Mouse (Mus musculus) left cerebral cortex, adult 18-20 months (tissue): ENCODE data around the gene Il23a. TPM values are rescaled to one million over a fixed set of nuclear protein-coding genes. Genes with fewer than 3 reads are reported as not detected.
A peak's percentile ranks its signal among the peaks of the same experiment; 100 is the strongest.
"Not testable (repeated sequence)": the region's sequence is repeated elsewhere in the genome, so short reads cannot be mapped to it uniquely, and the experiment has no call there.

Experiments used
- DNase-seq, 2 experiments: peaks; one replicate each; pipeline ENCODE4 v3.0.0; 2021 to 2022; ENCODE audit warnings: low spot score in 2 of 2, mixed read lengths in 1 of 2
- total RNA-seq, 2 experiments: library from RNA; stranded (reverse); gene quantifications; 2 replicates each; pipeline ENCODE4 v1.2.3; 2021

The Il23a gene
- total RNA-seq, 2 experiments from 2014 or later, result not detected

- DNase-seq, result no peak
Observed at GRCm38 (mm10) chr10:128269206-128269910, 29.2 kb downstream of the Il23a start.

GRCm38 (mm10) chr10:128268371-128268770 is 30.2 kb downstream of the Il23a start, which contains the start of gene Apof:
Apof (plus strand) TSS chr10:128268671.
- no peak for DNase-seq

- DNase-seq, result peak in 1 of 2 experiments; percentile 27
Observed at GRCm38 (mm10) chr10:128263393-128264310, 34.9 kb downstream of the Il23a start.

GRCm38 (mm10) chr10:128262300-128262699 is 36.3 kb downstream of the Il23a start:
- DNase-seq, result no peak

- DNase-seq, result not testable (repeated sequence)
Observed at GRCm38 (mm10) chr10:128260376-128260775, 38.2 kb downstream of the Il23a start.

DNA sequence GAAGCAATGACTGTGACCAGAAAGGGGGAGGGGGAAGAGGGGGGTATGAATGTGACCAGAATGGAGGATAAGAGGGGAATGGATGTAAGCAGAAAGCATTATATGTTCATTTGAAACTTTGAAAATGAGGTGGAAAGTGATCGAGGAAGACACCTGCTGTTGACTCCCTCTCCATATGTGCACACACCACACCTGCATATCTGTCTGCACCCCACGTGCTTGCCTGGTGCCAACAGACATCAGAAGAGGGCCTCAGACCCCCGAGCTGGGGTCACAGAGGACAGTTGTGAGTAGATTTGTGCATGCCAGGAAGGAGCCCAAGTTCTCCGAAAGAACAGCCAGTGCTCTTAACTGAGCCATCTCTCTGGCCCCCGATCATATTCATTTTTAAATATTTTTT is 38.6 kb downstream of the Il23a start:
- DNase-seq, result no peak

DNA sequence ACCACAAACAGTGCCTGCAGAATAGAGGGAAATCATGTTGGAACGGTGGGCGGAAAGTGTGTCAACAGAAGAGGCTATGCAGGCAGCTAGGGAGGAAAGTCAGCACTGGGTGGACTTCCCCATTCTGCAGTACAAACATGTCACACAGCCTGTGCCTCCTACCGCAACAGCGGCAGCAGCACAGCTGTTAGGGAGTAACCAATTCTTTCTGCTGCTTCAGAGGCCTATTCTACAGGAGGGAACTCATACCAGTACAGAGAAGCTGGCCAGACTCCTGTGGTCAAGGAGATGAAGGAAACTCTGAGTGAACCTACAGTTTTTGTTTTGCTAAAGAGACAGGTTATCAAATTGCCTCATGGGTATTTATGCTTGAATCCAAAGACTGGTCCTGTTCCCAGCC is 39.6 kb downstream of the Il23a start:
- no peak for DNase-seq

- DNase-seq, result peak; percentile 15 to 21
Observed at GRCm38 (mm10) chr10:128256328-128256727, 42.2 kb downstream of the Il23a start.

- no peak for DNase-seq
Observed at GRCm38 (mm10) chr10:128255925-128256324, 42.6 kb downstream of the Il23a start.

DNA sequence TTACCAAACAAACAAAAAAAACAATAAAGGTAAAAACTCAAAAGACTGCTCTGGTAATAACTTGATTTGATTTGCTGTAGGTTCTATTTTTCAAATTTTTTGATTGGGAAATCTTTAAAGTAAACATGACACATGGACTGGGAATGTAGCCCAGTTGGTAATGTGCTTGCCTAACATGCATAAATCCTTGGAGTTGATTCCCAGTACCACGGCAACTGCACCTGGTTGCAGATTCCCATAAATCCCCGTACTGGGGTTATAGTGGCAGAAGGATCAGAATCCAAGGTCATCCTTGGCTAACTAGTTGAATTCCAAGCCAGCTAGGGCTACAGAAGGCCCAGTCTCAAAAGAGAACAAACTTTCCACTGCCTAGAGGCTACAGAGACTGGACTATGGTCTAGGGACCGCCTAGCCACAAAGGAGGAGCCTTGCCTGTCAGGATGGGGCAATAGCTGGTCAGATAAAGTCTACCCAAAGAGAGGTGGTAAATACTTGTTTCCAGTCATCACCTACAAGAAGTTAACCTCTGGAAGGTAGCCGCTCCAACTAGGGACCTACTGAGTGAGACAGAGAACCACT is 44.8 kb downstream of the Il23a start, which contains the start of gene Apon:
Gene Apon (plus strand): TSS at position 420 of the 579 bp plus-strand sequence.
- no peak for DNase-seq

- no peak for DNase-seq
Observed at GRCm38 (mm10) chr10:128250565-128250964, 48.0 kb downstream of the Il23a start.

- no peak for DNase-seq
Observed at GRCm38 (mm10) chr10:128247020-128247732, 51.4 kb downstream of the Il23a start.

Other genes starting within 250 kb of the Il23a start
- gene Ptges3, start 239.8 kb downstream of the Il23a start, total RNA-seq, result 100 to 1,000 TPM; 137 to 142 TPM
- gene Atp5b, start 215.5 kb downstream of the Il23a start, total RNA-seq, result 1,000 to 10,000 TPM; 1,718 to 1,797 TPM
- gene Baz2a, start 207.2 kb downstream of the Il23a start, total RNA-seq, result 10 to 100 TPM; 40.3 to 40.4 TPM
- gene Rbms2, start 118.5 kb downstream of the Il23a start, total RNA-seq, result 10 to 100 TPM; 14.9 to 15.4 TPM
- 10 to 100 TPM; 33.0 to 39.9 TPM for gene Gls2, start 104.3 kb downstream of the Il23a start, total RNA-seq
- gene Spryd4, start 86.9 kb downstream of the Il23a start, total RNA-seq, result 10 to 100 TPM; 10.4 to 10.8 TPM
- not detected for gene Mip, start 72.9 kb downstream of the Il23a start, total RNA-seq
- 1 to 10 TPM; 7.0 to 9.2 TPM for gene Timeless, start 66.7 kb downstream of the Il23a start, total RNA-seq
- gene Apon, start 44.7 kb downstream of the Il23a start, total RNA-seq, result not detected
- not detected for gene Apof, start 30.1 kb downstream of the Il23a start, total RNA-seq
- 10 to 100 TPM; 28.2 to 29.9 TPM for gene Stat2, start 28.2 kb downstream of the Il23a start, total RNA-seq
- gene Pan2, start 4.6 kb upstream of the Il23a start, total RNA-seq, result 10 to 100 TPM; 12.7 to 15.2 TPM
- gene Cnpy2, start 23.7 kb upstream of the Il23a start, total RNA-seq, result 10 to 100 TPM; 65.8 to 68.7 TPM
- gene Cs, start 39.0 kb upstream of the Il23a start, total RNA-seq, result 100 to 1,000 TPM; 222 to 232 TPM
- 10 to 100 TPM; 58.5 to 60.4 TPM for gene Coq10a, start 70.2 kb upstream of the Il23a start, total RNA-seq
- 10 to 100 TPM; 51.0 to 52.2 TPM for gene Ankrd52, start 78.4 kb upstream of the Il23a start, total RNA-seq
- not detected for gene Slc39a5, start 102.5 kb upstream of the Il23a start, total RNA-seq
- gene Nabp2, start 112.7 kb upstream of the Il23a start, total RNA-seq, result 10 to 100 TPM; 81.2 to 85.5 TPM
- gene Rnf41, start 112.9 kb upstream of the Il23a start, total RNA-seq, result 10 to 100 TPM; 78.9 to 81.5 TPM
- 100 to 1,000 TPM; 265 to 267 TPM for gene Smarcc2, start 160.5 kb upstream of the Il23a start, total RNA-seq
- gene Myl6, start 195.4 kb upstream of the Il23a start, total RNA-seq, result 100 to 1,000 TPM; 576 to 616 TPM
- 10 to 100 TPM; 31.5 to 34.9 TPM for gene Myl6b, start 199.9 kb upstream of the Il23a start, total RNA-seq
- 10 to 100 TPM; 13.1 to 13.2 TPM for gene Esyt1, start 227.1 kb upstream of the Il23a start, total RNA-seq
- 10 to 100 TPM; 15.9 to 20.7 TPM for gene Zc3h10, start 249.0 kb upstream of the Il23a start, total RNA-seq